Mouse (Mus musculus): ENCODE data around the gene Elf2.

GRCm38 (mm10) chr3:51378665-51378946, 38.1 kb upstream of the Elf2 start:
- TF ChIP-seq ZC3H11A (IDR thresholded peaks at IDR 0.05; ENCODE audit: borderline replicate concordance, low read depth, low read length) (no peak), MAFK (IDR thresholded peaks at IDR 0.05; ENCODE audit: insufficient read depth, low read depth, low read length) (no peak), ZNF384 (IDR thresholded peaks at IDR 0.05; ENCODE audit: low read depth, low read length) (no peak)

Measured in ES-E14 (cell line).